Mouse (Mus musculus): ENCODE results near the gene Rab3ip. TPM values are rescaled to one million over a fixed set of nuclear protein-coding genes. Genes with fewer than 3 reads are reported as not detected.
A peak's percentile ranks its signal among the peaks of the same experiment; 100 is the strongest.

Gene Rab3ip
- total and polyA plus RNA-seq, 3 experiments = 14.0 to 15.2 (median 14.4) TPM

DNA sequence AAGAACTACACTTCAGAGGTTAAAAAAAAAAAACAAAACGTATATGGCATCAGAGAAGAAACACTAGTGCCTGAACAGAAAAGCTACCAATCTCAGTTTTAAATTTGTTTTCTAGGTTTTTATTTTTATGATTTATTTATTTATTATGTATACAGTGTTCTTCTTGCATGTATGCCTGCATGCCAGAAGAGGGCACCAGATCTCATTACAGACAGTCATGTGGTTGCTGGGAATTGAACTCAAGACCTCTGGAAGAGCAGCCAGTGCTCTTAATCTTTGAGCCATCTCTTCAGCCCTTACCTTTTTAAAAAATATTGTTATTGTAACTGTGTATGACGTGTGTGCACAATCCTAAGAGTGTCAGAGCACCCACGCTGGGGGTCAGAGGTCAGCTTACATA lies 6.4 kb downstream of the Rab3ip start:
- peaks cover 15% of the 10 kb centered on the region for H3K4me1 ChIP-seq (ENCODE audit: insufficient read depth, low read depth, low read length)
- no peak for DNase-seq (ENCODE audit: low spot score)
- H3K27me3 ChIP-seq (ENCODE audit: insufficient read depth, low read length) = no peaks in the 10 kb centered on the region
- peaks cover 6% of the 10 kb centered on the region for H3K9me3 ChIP-seq (replicated peaks)
- ATAC-seq (ENCODE audit: extremely low read depth, insufficient number of reproducible peaks, low FRiP score, poor library complexity, severe bottlenecking) = no peak
- no peak overlapping the region for H3K4me3 ChIP-seq (ENCODE audit: low read depth, low read length)
- TF ChIP-seq POLR2AphosphoS5 (IDR thresholded peaks at IDR 0.05; ENCODE audit: insufficient replicate concordance, low read depth, low read length) (no peak), CTCF (IDR thresholded peaks at IDR 0.05; ENCODE audit: low read depth, low read length) (no peak), GATA2 (IDR thresholded peaks at IDR 0.05; ENCODE audit: borderline replicate concordance, low read depth, low read length) (no peak), TAL1 (conservative IDR thresholded peaks at IDR 0.05; ENCODE audit: low read depth, low read length) (no peak)
- peaks cover 36% of the 10 kb centered on the region for H3K36me3 ChIP-seq (replicated peaks)

DNA sequence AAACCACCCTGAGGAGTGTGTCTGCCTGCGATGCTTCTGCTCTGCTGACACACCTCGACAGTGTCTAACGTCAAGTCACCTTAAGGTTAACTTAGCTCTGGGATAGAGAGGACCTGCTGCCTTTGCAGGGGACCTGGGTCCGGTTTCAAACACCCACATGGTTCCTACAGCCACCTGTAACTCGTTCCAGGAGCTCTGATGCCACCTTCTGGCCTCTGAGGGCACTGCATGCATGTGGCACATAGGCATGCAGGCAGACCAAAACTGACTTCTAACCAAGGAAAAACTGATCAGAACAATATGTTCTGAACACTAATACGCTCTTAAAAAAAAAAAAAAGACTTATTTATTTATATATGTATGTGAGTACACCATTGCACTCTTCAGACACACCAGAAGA lies 7.5 kb downstream of the Rab3ip start:
- ATAC-seq (ENCODE audit: extremely low read depth, insufficient number of reproducible peaks, low FRiP score, poor library complexity, severe bottlenecking) (no peak), DNase-seq (ENCODE audit: low spot score) (no peak)
- no peak overlapping the region for H3K4me3 ChIP-seq (ENCODE audit: low read depth, low read length)
- peak; percentile 33 for TF ChIP-seq CTCF (IDR thresholded peaks at IDR 0.05; ENCODE audit: low read depth, low read length)
- TF ChIP-seq GATA1 (IDR thresholded peaks at IDR 0.05; ENCODE audit: borderline replicate concordance, low read length) = no peak
- TF ChIP-seq POLR2AphosphoS5 (IDR thresholded peaks at IDR 0.05; ENCODE audit: insufficient replicate concordance, low read depth, low read length) = no peak
- TF ChIP-seq GATA2 (IDR thresholded peaks at IDR 0.05; ENCODE audit: borderline replicate concordance, low read depth, low read length) = no peak
- no peak for TF ChIP-seq TAL1 (conservative IDR thresholded peaks at IDR 0.05; ENCODE audit: low read depth, low read length)
- peaks cover 8% of the 10 kb centered on the region for H3K4me1 ChIP-seq (ENCODE audit: insufficient read depth, low read depth, low read length)
- H3K36me3 ChIP-seq (replicated peaks) = peaks cover 47% of the 10 kb centered on the region
- H3K27me3 ChIP-seq (ENCODE audit: insufficient read depth, low read length) = no peaks in the 10 kb centered on the region
- peaks cover 6% of the 10 kb centered on the region for H3K9me3 ChIP-seq (replicated peaks)

GRCm38 (mm10) chr10:116935028-116935427 lies 15.5 kb downstream of the Rab3ip start:
- H3K9me3 ChIP-seq (replicated peaks) = no peaks in the 10 kb centered on the region
- ATAC-seq (ENCODE audit: extremely low read depth, insufficient number of reproducible peaks, low FRiP score, poor library complexity, severe bottlenecking) = no peak
- H3K27me3 ChIP-seq (ENCODE audit: insufficient read depth, low read length) = no peaks in the 10 kb centered on the region
- TF ChIP-seq GATA2 (IDR thresholded peaks at IDR 0.05; ENCODE audit: borderline replicate concordance, low read depth, low read length) (no peak), GATA1 (IDR thresholded peaks at IDR 0.05; ENCODE audit: borderline replicate concordance, low read length) (no peak), TAL1 (conservative IDR thresholded peaks at IDR 0.05; ENCODE audit: low read depth, low read length) (no peak), POLR2AphosphoS5 (IDR thresholded peaks at IDR 0.05; ENCODE audit: insufficient replicate concordance, low read depth, low read length) (no peak), CTCF (IDR thresholded peaks at IDR 0.05; ENCODE audit: low read depth, low read length) (no peak)
- H3K4me3 ChIP-seq (ENCODE audit: low read depth, low read length) = no peak overlapping the region
- H3K36me3 ChIP-seq (replicated peaks) = peaks cover 84% of the 10 kb centered on the region
- H3K4me1 ChIP-seq (ENCODE audit: insufficient read depth, low read depth, low read length) = peaks cover 14% of the 10 kb centered on the region
- DNase-seq (ENCODE audit: low spot score) = no peak

GRCm38 (mm10) chr10:116933794-116934193 lies 16.8 kb downstream of the Rab3ip start:
- ATAC-seq (ENCODE audit: extremely low read depth, insufficient number of reproducible peaks, low FRiP score, poor library complexity, severe bottlenecking) (no peak), DNase-seq (ENCODE audit: low spot score) (no peak)
- peaks cover 84% of the 10 kb centered on the region for H3K36me3 ChIP-seq (replicated peaks)

DNA sequence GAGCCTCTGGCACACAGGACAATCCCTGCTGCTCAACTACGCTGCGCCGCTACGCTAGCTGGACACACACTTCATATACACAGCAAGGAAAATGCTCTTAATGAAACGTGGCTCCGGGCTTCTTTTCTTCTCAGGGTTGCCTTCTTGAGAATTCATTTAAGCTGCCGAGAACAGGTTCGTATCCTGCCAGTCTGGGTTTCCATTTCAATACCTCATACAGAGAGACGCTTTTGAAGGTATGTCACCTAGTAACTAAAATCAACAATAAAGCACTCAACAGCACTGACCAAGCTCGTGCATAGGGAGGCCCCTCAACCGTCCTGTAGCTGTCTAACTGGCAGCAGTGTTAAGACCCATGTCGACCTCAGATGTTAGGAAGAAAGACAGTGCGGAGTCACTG lies 18.2 kb downstream of the Rab3ip start:
- no peaks in the 10 kb centered on the region for H3K27me3 ChIP-seq (ENCODE audit: insufficient read depth, low read length)
- TF ChIP-seq POLR2AphosphoS5 (IDR thresholded peaks at IDR 0.05; ENCODE audit: insufficient replicate concordance, low read depth, low read length) = no peak
- TF ChIP-seq CTCF (IDR thresholded peaks at IDR 0.05; ENCODE audit: low read depth, low read length) = no peak
- no peak for TF ChIP-seq GATA2 (IDR thresholded peaks at IDR 0.05; ENCODE audit: borderline replicate concordance, low read depth, low read length)
- TF ChIP-seq TAL1 (conservative IDR thresholded peaks at IDR 0.05; ENCODE audit: low read depth, low read length) = no peak
- TF ChIP-seq GATA1 (IDR thresholded peaks at IDR 0.05; ENCODE audit: borderline replicate concordance, low read length) = no peak
- H3K9me3 ChIP-seq (replicated peaks) = no peaks in the 10 kb centered on the region
- DNase-seq (ENCODE audit: low spot score) = no peak
- H3K4me3 ChIP-seq (ENCODE audit: low read depth, low read length) = no peak overlapping the region
- H3K4me1 ChIP-seq (ENCODE audit: insufficient read depth, low read depth, low read length) = peaks cover 14% of the 10 kb centered on the region
- H3K36me3 ChIP-seq (replicated peaks) = peaks cover 81% of the 10 kb centered on the region
- no peak for ATAC-seq (ENCODE audit: extremely low read depth, insufficient number of reproducible peaks, low FRiP score, poor library complexity, severe bottlenecking)

More at GRCm38 (mm10) chr10:116933794-116934193, 16.8 kb downstream of the Rab3ip start:
- TF ChIP-seq GATA1 (IDR thresholded peaks at IDR 0.05; ENCODE audit: borderline replicate concordance, low read length) = no peak
- no peak for TF ChIP-seq CTCF (IDR thresholded peaks at IDR 0.05; ENCODE audit: low read depth, low read length)
- TF ChIP-seq GATA2 (IDR thresholded peaks at IDR 0.05; ENCODE audit: borderline replicate concordance, low read depth, low read length) = no peak
- TF ChIP-seq POLR2AphosphoS5 (IDR thresholded peaks at IDR 0.05; ENCODE audit: insufficient replicate concordance, low read depth, low read length) = no peak
- TF ChIP-seq TAL1 (conservative IDR thresholded peaks at IDR 0.05; ENCODE audit: low read depth, low read length) = no peak
- no peaks in the 10 kb centered on the region for H3K27me3 ChIP-seq (ENCODE audit: insufficient read depth, low read length)
- no peaks in the 10 kb centered on the region for H3K9me3 ChIP-seq (replicated peaks)
- peaks cover 14% of the 10 kb centered on the region for H3K4me1 ChIP-seq (ENCODE audit: insufficient read depth, low read depth, low read length)
- no peak overlapping the region for H3K4me3 ChIP-seq (ENCODE audit: low read depth, low read length)

- ATAC-seq (ENCODE audit: extremely low read depth, insufficient number of reproducible peaks, low FRiP score, poor library complexity, severe bottlenecking) (no peak), DNase-seq (ENCODE audit: low spot score) (no peak)
- no peaks in the 10 kb centered on the region for H3K9me3 ChIP-seq (replicated peaks)
- H3K27me3 ChIP-seq (ENCODE audit: insufficient read depth, low read length) = no peaks in the 10 kb centered on the region
- H3K4me1 ChIP-seq (ENCODE audit: insufficient read depth, low read depth, low read length) = peaks cover 14% of the 10 kb centered on the region
- no peak overlapping the region for H3K4me3 ChIP-seq (ENCODE audit: low read depth, low read length)
- peaks cover 81% of the 10 kb centered on the region for H3K36me3 ChIP-seq (replicated peaks)
- no peak for TF ChIP-seq POLR2AphosphoS5 (IDR thresholded peaks at IDR 0.05; ENCODE audit: insufficient replicate concordance, low read depth, low read length)
Measured at GRCm38 (mm10) chr10:116931497-116932179, 18.9 kb downstream of the Rab3ip start.
